Mouse (Mus musculus) stomach, embryonic 14.5 days (tissue): ENCODE results near the gene Slc5a3. TPM values are rescaled to one million over a fixed set of nuclear protein-coding genes. Genes with fewer than 3 reads are reported as not detected.

Experiments
- ATAC-seq: fragments of 200-750 bp; cut with Nextera tagmentation; 2 replicates; pipeline ENCODE4 v1.8.0; 2017; ENCODE audit warnings: low read depth, moderate TSS enrichment; ENCODE audit not compliant: insufficient number of reproducible peaks, insufficient read depth, low FRiP score
- H3K27ac ChIP-seq: fragments of 300-500 bp; sonication (generic); 2 replicates; pipeline ENCODE4 v1.5.1; 2014; ENCODE audit warnings: mild to moderate bottlenecking, low read length, moderate library complexity, mixed read lengths
- H3K27me3 ChIP-seq: fragments of 300-500 bp; sonication (generic); 2 replicates; pipeline ENCODE4 v1.6.1; 2014; ENCODE audit warnings: low read length, control low read depth, mixed read lengths; ENCODE audit not compliant: control insufficient read depth, insufficient read depth
- H3K36me3 ChIP-seq: fragments of 300-500 bp; sonication (generic); 2 replicates; pipeline ENCODE4 v1.6.1; 2014; ENCODE audit warnings: mild to moderate bottlenecking, control low read depth, low read length, moderate library complexity, mixed read lengths; ENCODE audit not compliant: control insufficient read depth, insufficient read depth
- H3K4me1 ChIP-seq: fragments of 300-500 bp; sonication (generic); 2 replicates; pipeline ENCODE4 v1.6.1; 2014; ENCODE audit warnings: low read length, control low read depth, mixed read lengths; ENCODE audit not compliant: control insufficient read depth, insufficient read depth
- H3K4me2 ChIP-seq: fragments of 300-500 bp; sonication (generic); replicated peaks from 2 replicates; pipeline ENCODE4 v1.6.1; 2014; ENCODE audit warnings: low read depth, low read length, control low read depth
- H3K4me3 ChIP-seq: fragments of 300-500 bp; sonication (generic); 2 replicates; pipeline ENCODE4 v1.5.1; 2014; ENCODE audit warnings: low read depth, low read length, control low read depth
- H3K9ac ChIP-seq: fragments of 300-500 bp; sonication (generic); replicated peaks from 2 replicates; pipeline ENCODE4 v1.6.1; 2014; ENCODE audit warnings: low read depth, mild to moderate bottlenecking, control low read depth, low read length, moderate library complexity, mixed read lengths
- H3K9me3 ChIP-seq: fragments of 300-500 bp; sonication (generic); 2 replicates; pipeline ENCODE4 v1.6.1; 2016; ENCODE audit warnings: low read depth, low read length, control low read depth; ENCODE audit not compliant: control insufficient read depth
- WGBS: fragments of 180-500 bp; shearing (Covaris S2); extraction: QIAGEN DNeasy Blood & Tissue Kit; methylation state at CpG from one replicate; pipeline ENCODE4 v1.1.7; 2014; 5-methylcytosine and 5-hydroxymethylcytosine counted together
- polyA plus RNA-seq: library from polyadenylated mRNA; unstranded; fragments of >200 nt; fragmentation: Nextera tagmentation; extraction: Ambion mirVana; gene quantifications from 2 replicates; pipeline ENCODE4 v1.2.1, GENCODE M21; 2014

The Slc5a3 gene
- polyA plus RNA-seq, 1 experiment from 2014 or later: 9.8 TPM

DNA sequence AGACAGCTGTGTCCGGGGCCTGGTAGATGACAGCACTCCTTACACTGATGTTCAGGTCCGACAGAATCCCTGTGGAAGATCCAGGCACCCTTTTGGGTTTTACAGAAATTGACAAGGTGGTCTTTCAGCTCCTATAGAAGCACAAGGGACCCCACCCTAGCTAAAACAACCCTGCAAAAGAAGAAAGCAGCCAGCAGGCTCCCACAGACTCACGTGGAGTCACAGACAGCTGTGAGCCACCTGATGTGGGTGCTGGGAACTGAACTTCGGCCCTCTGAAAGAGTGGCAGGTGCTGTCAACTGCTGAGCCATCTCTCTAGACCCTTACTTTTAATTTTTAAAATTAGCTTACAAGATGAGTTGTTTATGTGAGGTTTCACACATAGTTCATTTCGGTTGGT, 23.4 kb upstream of the Slc5a3 start:
- Histone ChIP-seq H3K9me3 (no peaks in the 10 kb centered on the region), H3K4me1 (no peaks in the 10 kb centered on the region), H3K4me2 (no peak overlapping the region), H3K9ac (no peak overlapping the region), H3K27me3 (no peaks in the 10 kb centered on the region), H3K27ac (no peak overlapping the region), H3K4me3 (no peak overlapping the region), H3K36me3 (no peaks in the 10 kb centered on the region)
- no peak for ATAC-seq
- WGBS: 79% methylated on average over 5 of the region's 5 CpGs

GRCm38 (mm10) chr16:92036701-92037100, 21.4 kb upstream of the Slc5a3 start:
- no peaks in the 10 kb centered on the region for H3K9me3 ChIP-seq
- WGBS: 73% methylated on average over 8 of the region's 8 CpGs
- H3K27me3 ChIP-seq: no peaks in the 10 kb centered on the region
- no peak overlapping the region for H3K9ac ChIP-seq
- H3K4me1 ChIP-seq: no peaks in the 10 kb centered on the region
- no peak overlapping the region for H3K4me3 ChIP-seq
- ATAC-seq: no peak
- H3K27ac ChIP-seq: no peak overlapping the region
- no peak overlapping the region for H3K4me2 ChIP-seq
- H3K36me3 ChIP-seq: no peaks in the 10 kb centered on the region

- Histone ChIP-seq H3K9ac (no peak overlapping the region), H3K4me2 (no peak overlapping the region), H3K9me3 (no peaks in the 10 kb centered on the region), H3K36me3 (no peaks in the 10 kb centered on the region), H3K27ac (no peak overlapping the region), H3K4me3 (no peak overlapping the region), H3K27me3 (no peaks in the 10 kb centered on the region), H3K4me1 (no peaks in the 10 kb centered on the region)
- whole genome bisulfite sequencing: 75% methylated on average over 21 of the region's 21 CpGs
- ATAC-seq: no peak
Observed at GRCm38 (mm10) chr16:92037891-92038607, 20.1 kb upstream of the Slc5a3 start.

GRCm38 (mm10) chr16:92039421-92039820, 18.7 kb upstream of the Slc5a3 start:
- Histone ChIP-seq H3K4me1 (no peaks in the 10 kb centered on the region), H3K9ac (no peak overlapping the region), H3K9me3 (no peaks in the 10 kb centered on the region), H3K4me2 (no peak overlapping the region), H3K4me3 (no peak overlapping the region), H3K27me3 (no peaks in the 10 kb centered on the region), H3K36me3 (no peaks in the 10 kb centered on the region), H3K27ac (no peak overlapping the region)
- ATAC-seq: no peak
- WGBS: 82% methylated on average over 7 of the region's 7 CpGs

GRCm38 (mm10) chr16:92039966-92040365, 18.2 kb upstream of the Slc5a3 start:
- Histone ChIP-seq H3K36me3 (no peaks in the 10 kb centered on the region), H3K27me3 (no peaks in the 10 kb centered on the region), H3K4me1 (no peaks in the 10 kb centered on the region), H3K9ac (no peak overlapping the region), H3K4me2 (no peak overlapping the region), H3K9me3 (no peaks in the 10 kb centered on the region), H3K27ac (no peak overlapping the region), H3K4me3 (no peak overlapping the region)
- WGBS: 94% methylated on average over 11 of the region's 11 CpGs
- ATAC-seq: no peak

DNA sequence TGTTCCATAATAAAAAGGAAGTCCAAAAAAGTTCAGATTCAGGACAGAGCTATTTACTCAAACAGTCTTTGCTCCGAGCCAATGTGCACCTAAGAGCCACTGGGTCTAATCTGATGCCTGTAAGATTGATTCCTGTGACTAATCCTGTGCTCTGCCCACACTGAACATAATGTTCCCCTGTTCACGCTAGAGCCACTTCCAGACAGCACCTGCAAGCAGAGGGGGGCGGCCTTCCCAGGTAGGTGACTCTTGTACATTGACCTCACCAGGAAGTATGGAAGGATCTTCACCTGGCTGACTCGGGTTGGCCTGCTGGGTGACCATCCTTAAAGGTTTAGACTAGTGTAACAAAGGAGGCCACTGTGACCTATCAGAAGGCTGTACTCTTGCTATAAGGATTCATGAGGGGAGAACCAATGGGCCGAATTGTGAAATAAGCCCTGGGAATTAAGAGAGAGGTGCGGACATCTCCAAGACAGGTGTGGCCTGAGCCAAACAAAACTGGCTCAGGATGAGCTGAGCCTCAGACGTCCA, 6.3 kb upstream of the Slc5a3 start:
- no peak for ATAC-seq
- Histone ChIP-seq H3K27ac (no peak overlapping the region), H3K4me2 (no peak overlapping the region), H3K36me3 (no peaks in the 10 kb centered on the region), H3K27me3 (no peaks in the 10 kb centered on the region), H3K4me3 (no peak overlapping the region), H3K4me1 (no peaks in the 10 kb centered on the region), H3K9ac (no peak overlapping the region), H3K9me3 (peaks cover 7% of the 10 kb centered on the region; the same call in 1 of the 2 replicates)
- 72% methylated on average over 7 of the region's 7 CpGs for WGBS

- Histone ChIP-seq H3K4me2 (no peak overlapping the region), H3K9ac (no peak overlapping the region), H3K9me3 (peaks cover 7% of the 10 kb centered on the region; the same call in 1 of the 2 replicates), H3K27ac (no peak overlapping the region), H3K27me3 (no peaks in the 10 kb centered on the region), H3K36me3 (no peaks in the 10 kb centered on the region), H3K4me3 (no peak overlapping the region), H3K4me1 (no peaks in the 10 kb centered on the region)
- WGBS: 65% methylated on average over 10 of the region's 10 CpGs
- ATAC-seq: no peak
Observed at GRCm38 (mm10) chr16:92052569-92052968, 5.6 kb upstream of the Slc5a3 start.

DNA sequence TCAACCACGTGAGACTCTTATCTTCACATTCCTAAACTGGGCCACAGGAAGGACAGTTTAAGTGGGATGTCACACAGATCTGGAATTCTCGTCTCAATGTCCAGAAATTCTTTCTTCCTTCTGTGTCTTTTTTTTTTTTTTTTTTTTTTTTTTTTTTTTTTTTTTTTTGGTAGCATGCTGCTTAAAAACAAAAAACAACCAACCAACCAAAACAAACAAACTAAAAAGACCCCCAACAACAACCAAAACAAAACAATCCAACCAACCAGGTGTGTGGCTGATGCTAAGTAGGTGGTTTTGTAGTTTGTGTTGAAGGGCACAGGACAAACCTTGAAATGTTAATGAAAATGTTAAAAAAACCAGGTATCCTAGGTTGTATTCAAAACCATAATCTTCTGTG, 1.4 kb upstream of the Slc5a3 start:
- no peak for ATAC-seq

More for the DNA sequence above, 1.4 kb upstream of the Slc5a3 start:
- WGBS: 59% methylated on average over 2 of the region's 2 CpGs
- Histone ChIP-seq H3K27me3 (no peaks in the 10 kb centered on the region), H3K36me3 (no peaks in the 10 kb centered on the region), H3K4me2 (no peak overlapping the region), H3K9me3 (peaks cover 7% of the 10 kb centered on the region; the same call in 1 of the 2 replicates), H3K27ac (no peak overlapping the region), H3K4me1 (peaks cover 13% of the 10 kb centered on the region), H3K4me3 (no peak overlapping the region), H3K9ac (no peak overlapping the region)
